Mouse (Mus musculus): ENCODE results near the gene Larp1. TPM values are rescaled to one million over a fixed set of nuclear protein-coding genes. Genes with fewer than 3 reads are reported as not detected.
"Not testable (repeated sequence)": the region's sequence is repeated elsewhere in the genome, so short reads cannot be mapped to it uniquely, and the experiment has no call there.

Gene Larp1
- total RNA-seq, 2 experiments from 2014 or later, result 91.9 to 97.7 TPM

DNA sequence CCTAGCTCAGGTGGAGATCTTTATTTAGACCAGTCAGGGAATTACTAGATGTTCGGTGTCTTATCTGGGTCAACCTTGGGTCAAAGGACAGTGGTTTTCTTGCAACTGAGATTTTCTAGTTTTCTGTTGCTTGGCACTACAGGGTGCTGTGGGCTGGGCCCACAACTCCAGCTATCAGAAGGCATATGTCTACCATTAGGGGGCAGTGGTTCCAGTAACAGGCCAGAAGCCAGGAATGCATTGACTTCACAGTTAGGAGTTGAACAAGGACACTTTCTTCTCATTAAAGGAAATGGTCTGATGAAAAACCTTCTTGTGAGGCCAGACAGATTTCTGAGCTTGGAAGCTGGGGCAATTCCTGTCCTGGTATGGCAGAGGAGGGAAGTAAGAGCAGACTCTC, 30.2 kb downstream of the Larp1 start:
- no peak for DNase-seq (ENCODE audit: extremely low spot score in 1 of 2, low spot score in 2 of 2)
- TF ChIP-seq CTCF (IDR thresholded peaks at IDR 0.05), result peak; percentile 58
- intact Hi-C loops (cut with DNase I), result no loop called here
- Histone ChIP-seq H3K27ac (no peak overlapping the region), H3K4me3 (no peak overlapping the region)

DNA sequence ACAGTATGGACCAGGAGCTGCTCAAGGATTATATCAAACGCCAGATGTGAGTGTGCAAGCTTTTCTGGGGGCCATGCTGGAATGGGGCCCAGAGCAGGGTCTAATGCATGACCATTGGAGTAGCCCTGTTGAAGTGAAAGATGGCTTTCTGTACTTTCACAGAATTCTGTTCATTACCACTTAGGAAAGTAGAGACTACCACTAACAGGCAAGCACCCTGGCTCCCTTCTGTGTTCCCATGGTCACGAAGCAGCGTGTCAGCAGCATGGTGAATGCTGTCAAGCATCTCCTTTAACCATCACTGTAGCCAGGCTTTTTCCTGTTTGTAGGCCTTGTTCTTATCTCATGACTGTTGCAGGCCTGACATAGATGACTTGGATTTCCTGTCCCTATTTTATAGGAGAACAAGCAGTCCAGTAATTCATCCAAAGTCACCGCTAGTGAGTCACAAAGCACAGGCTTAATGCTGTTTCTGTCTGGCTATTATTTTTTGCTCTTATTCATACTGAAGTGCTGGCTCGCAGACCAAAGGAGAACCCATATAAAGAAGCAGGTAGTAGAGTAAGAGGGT, 34.1 kb downstream of the Larp1 start:
- no peak for TF ChIP-seq CTCF (IDR thresholded peaks at IDR 0.05)
- DNase-seq (ENCODE audit: extremely low spot score in 1 of 2, low spot score in 2 of 2), result no peak
- Histone ChIP-seq H3K4me3 (no peak overlapping the region), H3K27ac (no peak overlapping the region)
- intact Hi-C loops (cut with DNase I), result no loop called here

DNA sequence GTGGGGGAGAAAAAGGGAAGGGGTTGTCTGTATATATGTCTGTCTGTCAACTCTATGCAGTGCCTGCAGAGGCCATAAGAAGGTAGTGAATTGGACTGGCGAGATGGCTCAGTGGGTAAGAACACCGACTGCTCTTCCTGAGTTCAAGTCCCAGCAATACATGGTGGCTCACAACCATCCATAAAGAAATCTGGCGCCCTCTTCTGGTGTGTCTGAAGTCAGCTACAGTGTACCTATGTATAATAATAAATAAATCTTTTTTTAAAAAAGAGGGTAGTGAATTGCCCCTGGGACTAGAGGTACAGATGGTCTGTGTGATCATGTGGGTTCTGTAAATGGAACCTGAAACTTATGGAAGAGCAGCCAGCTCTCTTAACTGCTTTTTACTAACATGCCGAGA, 37.6 kb downstream of the Larp1 start:
- TF ChIP-seq CTCF (IDR thresholded peaks at IDR 0.05), result peak; percentile 52
- no peak for DNase-seq (ENCODE audit: extremely low spot score in 1 of 2, low spot score in 2 of 2)
- H3K4me3 ChIP-seq, result no peak overlapping the region
- intact Hi-C loops (cut with DNase I), result loop anchor here (5.0 kb wide), 1 partner anchor 34 kb away; no protein-coding TSS in a partner anchor
- H3K27ac ChIP-seq, result no peak overlapping the region; the same call in 1 of the 2 replicates

DNA sequence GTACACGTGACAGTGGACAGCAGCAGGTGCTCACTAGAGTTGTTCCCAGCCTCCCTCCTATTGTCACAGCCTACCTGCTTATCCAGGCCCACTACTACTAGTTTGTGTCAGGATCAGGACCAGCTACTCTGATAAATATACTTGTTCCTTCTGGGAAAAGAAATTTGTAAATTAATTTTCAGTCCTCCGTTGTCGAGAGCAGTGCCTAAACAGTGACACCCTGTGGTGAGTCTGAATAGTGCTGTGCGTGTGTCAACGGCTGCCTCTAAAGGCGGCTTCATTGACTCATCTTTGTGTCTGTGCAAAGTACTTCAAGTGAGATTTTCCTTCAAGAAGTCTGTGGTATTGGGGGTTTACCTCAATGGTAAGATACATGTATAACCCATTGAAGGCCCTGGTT, 48.6 kb downstream of the Larp1 start:
- peak; percentile 92 for TF ChIP-seq CTCF (IDR thresholded peaks at IDR 0.05)
- Histone ChIP-seq H3K27ac (no peak overlapping the region), H3K4me3 (no peak overlapping the region)
- intact Hi-C loops (cut with DNase I), result loop anchor here (1.0 to 2.0 kb wide), 2 partner anchors 49 to 106 kb away; partner anchors contain the start of gene Larp1
- peak; percentile 63 to 66 for DNase-seq (ENCODE audit: extremely low spot score in 1 of 2, low spot score in 2 of 2)

DNA sequence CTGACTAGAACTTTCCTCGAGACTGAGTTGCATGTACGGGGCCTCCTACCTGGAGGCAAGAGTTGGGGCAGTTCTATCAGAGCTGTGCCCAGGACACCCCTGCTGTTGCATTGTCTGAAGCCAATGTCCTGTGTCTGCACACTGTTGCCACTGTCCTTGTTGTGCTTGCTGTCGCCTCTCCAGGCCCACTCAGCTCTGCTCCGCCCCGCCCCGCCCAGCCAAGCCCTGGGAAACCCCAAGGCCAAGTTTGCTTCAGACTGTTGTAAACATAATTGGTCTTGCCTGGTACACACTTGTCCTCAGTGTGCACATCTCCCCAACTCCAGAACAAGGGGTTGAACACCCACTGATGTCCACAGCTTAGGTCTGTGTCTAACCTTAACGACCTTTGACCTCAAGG, 50.9 kb downstream of the Larp1 start:
- H3K4me3 ChIP-seq; intact Hi-C loops (cut with DNase I); DNase-seq (ENCODE audit: extremely low spot score in 1 of 2, low spot score in 2 of 2); H3K27ac ChIP-seq: not testable (repeated sequence)

DNA sequence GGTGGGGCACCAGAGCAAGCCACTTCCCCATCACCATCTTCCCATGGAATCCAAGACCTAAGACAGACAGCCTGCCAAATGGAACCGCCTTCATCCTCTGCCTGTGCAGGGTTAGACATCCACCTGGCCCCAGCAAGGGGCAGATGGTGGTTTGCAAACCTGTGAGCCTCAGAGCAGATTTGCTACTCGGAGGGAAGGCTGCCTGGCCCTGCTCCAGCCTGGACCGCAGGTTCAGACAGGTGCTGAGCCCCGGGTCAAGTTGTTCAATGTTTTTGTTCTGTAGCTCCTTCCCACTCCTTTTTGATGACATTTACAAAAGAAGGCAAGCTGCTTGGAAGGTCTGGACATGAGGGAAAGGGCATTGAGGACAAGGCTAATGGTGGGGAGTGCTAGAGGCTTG, 52.4 kb downstream of the Larp1 start:
- H3K27ac ChIP-seq; H3K4me3 ChIP-seq; intact Hi-C loops (cut with DNase I); DNase-seq (ENCODE audit: extremely low spot score in 1 of 2, low spot score in 2 of 2): not testable (repeated sequence)

DNA sequence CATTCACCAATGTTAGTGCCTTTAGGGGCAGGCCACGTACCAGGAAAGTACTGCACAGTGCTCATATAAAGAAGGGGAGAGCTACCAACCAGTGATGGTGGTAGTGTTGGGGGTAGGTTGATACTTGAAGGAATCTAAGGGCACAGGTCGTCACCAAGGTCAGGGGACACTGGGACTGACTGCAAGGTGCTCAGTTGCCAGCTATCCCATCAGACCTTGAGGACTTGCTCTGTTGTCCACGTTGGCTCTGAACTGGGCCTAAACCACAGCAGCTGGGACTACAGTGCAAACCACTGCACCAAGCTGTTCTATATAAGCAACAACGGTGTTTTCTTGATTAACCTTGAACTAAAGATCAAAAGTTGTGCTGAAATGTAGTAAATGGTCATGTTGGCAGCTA, 53.7 kb downstream of the Larp1 start:
- no peak for TF ChIP-seq CTCF (IDR thresholded peaks at IDR 0.05)
- H3K27ac ChIP-seq, result no peak overlapping the region
- no peak overlapping the region for H3K4me3 ChIP-seq
- intact Hi-C loops (cut with DNase I), result no loop called here
- no peak for DNase-seq (ENCODE audit: extremely low spot score in 1 of 2, low spot score in 2 of 2)

DNA sequence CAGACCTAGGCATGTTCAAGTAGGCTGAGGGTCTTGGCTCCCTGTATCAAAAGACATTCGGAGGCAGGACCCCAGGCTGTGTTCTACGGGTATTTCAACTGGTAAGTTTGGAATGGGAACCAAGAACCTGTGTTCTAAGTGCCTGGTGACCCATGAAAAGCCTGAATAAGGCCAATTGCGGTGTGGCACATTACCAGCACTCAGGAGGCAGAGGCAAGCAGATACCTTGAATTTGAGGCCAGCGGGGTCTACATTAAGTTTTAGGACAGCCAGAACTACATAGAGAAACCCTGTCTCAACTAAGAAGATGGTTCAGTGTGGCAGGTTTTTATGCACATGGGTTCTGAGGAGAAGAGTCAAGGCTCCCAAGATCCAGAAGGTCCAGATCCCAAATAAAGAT, 56.2 kb downstream of the Larp1 start:
- Histone ChIP-seq H3K27ac (no peak overlapping the region), H3K4me3 (no peak overlapping the region)
- TF ChIP-seq CTCF (IDR thresholded peaks at IDR 0.05), result no peak
- intact Hi-C loops (cut with DNase I), result no loop called here
- no peak for DNase-seq (ENCODE audit: extremely low spot score in 1 of 2, low spot score in 2 of 2)

DNA sequence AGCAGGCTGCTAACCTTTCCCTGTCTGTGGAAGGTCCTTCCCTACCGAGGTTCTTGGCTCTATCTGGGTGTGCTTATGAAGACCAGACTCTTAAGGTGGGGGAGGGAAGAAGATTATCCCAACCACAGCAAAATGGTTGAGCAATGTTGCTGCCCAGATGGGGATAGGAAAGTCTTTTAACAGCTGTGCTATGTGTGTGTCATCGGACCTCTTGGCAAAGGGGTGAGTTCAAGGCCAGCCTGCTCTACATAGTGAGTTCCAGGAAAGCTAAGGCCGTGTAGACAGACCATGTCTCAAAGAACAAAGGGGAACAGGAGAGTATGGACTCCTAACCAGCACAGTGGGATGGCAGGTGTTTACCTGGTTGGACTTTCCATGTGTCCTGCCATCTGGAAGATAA, 64.1 kb downstream of the Larp1 start:
- no peak overlapping the region for H3K4me3 ChIP-seq
- no peak for DNase-seq (ENCODE audit: extremely low spot score in 1 of 2, low spot score in 2 of 2)
- no peak for TF ChIP-seq CTCF (IDR thresholded peaks at IDR 0.05)
- intact Hi-C loops (cut with DNase I), result no loop called here
- H3K27ac ChIP-seq, result no peak overlapping the region

DNA sequence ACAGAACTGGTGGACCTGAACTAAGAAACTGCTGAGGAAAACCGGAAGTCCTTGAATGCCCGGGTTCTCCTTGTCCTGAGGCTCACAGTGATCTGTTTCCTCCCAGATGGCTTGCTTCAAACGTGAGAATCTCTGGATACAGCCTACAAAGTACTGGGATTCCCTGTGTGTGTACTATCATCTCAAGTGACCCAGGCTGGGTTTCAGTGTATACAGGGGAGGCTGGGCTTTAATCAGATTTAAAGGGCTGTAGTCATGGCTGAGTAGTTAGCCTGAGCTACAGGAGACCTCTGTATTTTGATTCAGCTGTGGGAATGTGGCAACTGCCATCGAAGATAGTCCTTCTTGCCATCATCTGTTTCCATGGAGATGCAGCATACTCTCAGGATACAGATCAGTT, 68.4 kb downstream of the Larp1 start:
- Histone ChIP-seq H3K27ac (no peak overlapping the region), H3K4me3 (no peak overlapping the region)
- intact Hi-C loops (cut with DNase I), result no loop called here
- no peak for DNase-seq (ENCODE audit: extremely low spot score in 1 of 2, low spot score in 2 of 2)
- TF ChIP-seq CTCF (IDR thresholded peaks at IDR 0.05), result no peak

DNA sequence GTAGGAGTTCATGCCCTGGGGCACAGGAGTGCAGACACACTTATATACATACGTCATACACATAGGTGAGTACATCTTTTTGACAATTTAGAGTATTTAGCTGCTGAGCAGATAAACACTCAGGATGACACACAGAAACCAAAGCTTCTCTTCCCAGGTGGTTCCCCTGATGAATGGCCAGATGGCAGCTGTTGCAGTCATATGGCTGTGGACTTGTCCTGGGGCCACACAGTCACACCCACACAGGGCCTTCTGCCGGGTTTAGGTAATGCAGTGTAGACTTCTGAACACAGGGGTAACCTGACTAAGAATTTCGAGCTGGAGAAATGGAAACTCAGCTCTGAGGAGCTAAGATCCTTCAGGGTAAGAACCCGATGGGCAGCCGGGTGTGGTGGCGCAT, 72.9 kb downstream of the Larp1 start:
- Histone ChIP-seq H3K4me3 (no peak overlapping the region), H3K27ac (no peak overlapping the region)
- intact Hi-C loops (cut with DNase I), result no loop called here
- DNase-seq (ENCODE audit: extremely low spot score in 1 of 2, low spot score in 2 of 2), result no peak
- TF ChIP-seq CTCF (IDR thresholded peaks at IDR 0.05), result no peak

DNA sequence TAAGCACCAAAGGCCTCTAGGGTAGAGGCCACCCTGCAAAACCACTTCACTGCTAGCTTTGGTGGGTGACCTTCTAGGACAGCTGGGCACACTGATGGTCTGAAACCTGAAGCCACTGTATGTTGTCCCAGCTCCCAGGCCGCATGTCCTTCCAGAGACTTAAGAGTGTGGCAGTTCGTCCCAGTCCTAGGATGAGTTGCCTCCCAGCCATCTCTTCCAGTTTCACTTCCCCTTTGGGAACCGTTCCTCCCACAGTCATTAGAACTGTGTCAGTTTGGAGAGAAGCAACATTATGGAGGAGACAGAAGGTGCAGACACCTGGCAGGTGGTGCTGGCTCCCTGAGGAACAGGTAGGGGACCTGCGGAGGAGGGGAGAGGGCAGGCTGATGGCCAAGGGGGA, 83.7 kb downstream of the Larp1 start:
- TF ChIP-seq CTCF (IDR thresholded peaks at IDR 0.05), result no peak
- intact Hi-C loops (cut with DNase I), result no loop called here
- DNase-seq (ENCODE audit: extremely low spot score in 1 of 2, low spot score in 2 of 2), result no peak
- Histone ChIP-seq H3K4me3 (0 out of 2 replicates have a peak overlapping the region, but pooled peaks have one; percentile 14), H3K27ac (no peak overlapping the region)

DNA sequence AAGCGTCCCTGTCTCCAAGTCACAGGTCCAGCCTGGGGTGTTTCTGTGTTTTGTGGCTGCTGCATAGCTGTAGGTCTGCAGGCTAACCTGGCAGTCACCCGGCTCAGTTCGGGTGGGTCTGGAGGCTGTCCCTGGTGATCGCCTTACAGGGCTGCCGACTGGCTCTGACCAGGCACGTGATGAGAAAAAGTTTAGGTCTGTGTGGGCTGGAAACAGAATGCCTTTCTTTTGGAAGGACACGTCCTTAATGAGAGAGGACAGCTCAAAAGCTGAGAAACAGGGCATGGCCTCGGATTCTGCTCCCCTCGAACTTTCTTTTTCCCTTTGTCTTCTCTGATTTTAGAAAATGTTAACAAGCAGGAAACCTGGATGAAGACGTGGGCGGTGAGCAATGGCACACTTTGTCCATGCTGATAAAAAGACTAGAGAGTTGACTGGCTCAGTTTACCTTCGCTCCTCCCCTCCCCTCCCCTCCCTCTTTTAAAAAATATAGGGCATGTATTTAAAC, 84.2 kb downstream of the Larp1 start, which contains the start of gene Gm12248:
TSS of gene Gm12248 (minus strand) at position 114 of the 508 bp plus-strand sequence.
- intact Hi-C loops (cut with DNase I), result no loop called here
- no peak for TF ChIP-seq CTCF (IDR thresholded peaks at IDR 0.05)
- Histone ChIP-seq H3K4me3 (0 out of 2 replicates have a peak within 1 kb of the TSS, but pooled peaks have one; percentile 14), H3K27ac (0 out of 2 replicates have a peak within 1 kb of the TSS, but pooled peaks have one; percentile 3)
- no peak for DNase-seq (ENCODE audit: extremely low spot score in 1 of 2, low spot score in 2 of 2)
